Mouse (Mus musculus) embryonic stem cell, embryonic (primary cell): ENCODE measurements around the gene 0610010K14Rik.

Experiments
- CTCF ChIA-PET, 4 experiments: fragments of 300-600 bp in 2 of 4; fragments of 350-600 bp in 2 of 4; sonication (Branson Sonifier 250); formaldehyde crosslinking; loops; one replicate each; lab custom pipeline; 2022; ENCODE audit warnings: inconsistent platforms in 2 of 4; lab: Charles Lee
- POLR2A ChIA-PET, 4 experiments: fragments of 300-600 bp in 2 of 4; fragments of 350-600 bp in 2 of 4; sonication (Branson Sonifier 250); formaldehyde crosslinking; loops; one replicate each; lab custom pipeline; 2022; ENCODE audit warnings: antibody characterized with exemption in 4 of 4, inconsistent platforms in 1 of 4; lab: Charles Lee

Gene 0610010K14Rik

DNA sequence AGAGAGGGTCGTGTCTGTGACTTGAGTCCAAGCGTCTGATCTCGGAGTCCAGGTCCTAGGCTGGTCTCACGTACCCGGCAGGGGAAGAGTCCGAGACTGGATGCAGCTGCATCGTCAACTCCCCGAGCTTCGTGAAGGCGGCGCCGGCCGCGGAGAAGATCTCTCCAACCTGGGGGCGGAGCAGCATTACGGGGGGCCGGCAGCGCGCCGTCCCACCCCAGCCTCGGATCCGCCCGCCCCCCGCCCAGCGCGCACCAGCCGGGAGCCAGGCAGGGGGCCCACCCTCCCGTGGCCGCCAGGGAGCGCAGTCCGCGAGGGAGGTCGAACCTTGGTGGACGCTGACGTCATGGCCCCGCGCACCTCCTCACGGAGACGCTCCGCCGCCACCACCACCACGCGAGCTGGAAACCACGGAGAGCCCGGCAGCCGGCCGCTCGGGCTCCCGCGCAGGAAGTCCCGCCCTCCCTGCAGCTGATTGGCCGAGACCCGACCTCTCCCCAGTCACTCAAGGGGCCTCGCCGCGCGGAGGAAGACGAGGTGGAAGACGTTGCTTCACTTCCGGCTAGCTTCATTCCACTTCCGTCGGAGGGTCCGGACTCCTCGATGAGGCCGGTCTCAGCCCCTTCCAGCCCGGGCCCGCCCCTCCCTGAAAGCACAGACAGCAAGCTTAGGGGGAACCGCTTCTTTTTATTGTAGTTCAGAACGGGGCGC, at the start of gene 0610010K14Rik:
Gene 0610010K14Rik, minus strand, starts transcription at position 458 of the 711 bp plus-strand sequence.
- ChIA-PET CTCF (interaction anchor here (0.5 to 2.4 kb wide), 22 partner anchors 9 to 431 kb away, joined by 3 to 9 read pairs (median 4); partner anchors contain the start of genes Alox12 (in 1 of the 4), Cxcl16 (in 1 of the 4) and Zmynd15 (in 1 of the 4)), POLR2A (interaction anchor here (0.6 to 6.9 kb wide), 55 partner anchors 9 to 1265 kb away, joined by 3 to 90 read pairs (median 4); partner anchors contain the start of genes Arrb2 (in 3 of the 4), Alox12 (in 2 of the 4), Bcl6b (in 2 of the 4) and Rnf167 (in 2 of the 4))

DNA sequence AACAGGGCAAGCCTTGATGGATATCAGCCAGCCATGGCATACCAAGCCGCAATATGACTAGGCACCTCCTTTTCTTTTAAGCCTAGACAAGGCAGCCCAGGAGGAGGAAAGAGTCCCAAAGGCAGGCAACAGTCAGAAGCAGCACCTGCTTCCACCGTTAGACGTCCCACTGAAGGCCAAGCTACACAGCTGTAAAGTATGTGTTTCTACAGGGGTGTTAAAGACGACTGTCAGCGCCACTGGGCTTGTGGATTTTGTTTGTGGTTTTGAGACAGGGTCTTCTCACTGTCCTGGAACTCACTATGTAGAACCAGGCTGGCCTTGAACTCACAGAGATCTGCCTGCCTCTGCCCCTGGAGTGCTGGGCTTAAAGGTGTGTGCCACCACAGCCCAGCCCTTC, 48.0 kb upstream of the 0610010K14Rik start:
- CTCF ChIA-PET = interaction anchor here in 1 of 4 experiments (1.1 kb wide), 1 partner anchor 36 kb away, joined by 4 read pairs; no protein-coding TSS in a partner anchor
- POLR2A ChIA-PET = no interaction called here

DNA sequence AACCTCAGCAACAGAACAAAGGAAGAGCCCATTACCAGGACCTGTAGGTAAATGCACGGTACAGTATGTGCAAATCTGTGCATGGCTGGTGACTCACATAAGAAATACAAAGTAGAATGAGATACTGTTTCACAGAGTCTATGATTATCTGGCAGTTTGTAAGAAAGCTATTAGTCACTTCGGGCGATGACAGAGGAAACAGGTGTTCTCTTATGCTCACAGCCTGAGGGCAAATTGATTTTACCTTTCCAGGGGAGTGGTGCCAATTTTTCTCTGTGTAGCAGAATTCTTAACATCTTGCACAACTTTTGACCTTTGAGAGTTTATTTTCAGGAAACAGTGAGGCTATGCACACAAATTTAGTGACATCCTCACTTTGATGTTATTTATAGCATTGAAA, 47.0 kb upstream of the 0610010K14Rik start:
- ChIA-PET POLR2A (no interaction called here), CTCF (no interaction called here)

DNA sequence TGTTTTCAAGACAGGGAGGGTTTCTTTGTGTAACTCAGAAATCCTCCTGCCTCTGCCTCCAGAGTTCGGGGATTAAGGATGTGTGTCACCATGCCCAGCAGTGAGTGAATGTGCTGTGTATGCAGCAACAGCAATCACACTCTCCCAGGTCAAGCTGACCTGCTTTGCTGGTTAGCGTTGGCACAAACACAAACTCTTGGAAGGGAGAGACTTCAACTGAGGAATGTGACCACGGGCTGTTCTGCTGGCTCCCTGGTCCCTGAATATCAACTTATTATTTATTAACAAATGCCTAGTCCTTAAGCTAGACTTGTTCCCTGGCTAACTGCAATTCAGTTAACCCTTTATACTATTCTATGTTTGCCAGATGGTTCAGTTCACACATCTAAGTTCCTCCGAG, 46.0 kb upstream of the 0610010K14Rik start:
- CTCF ChIA-PET = no interaction called here

DNA sequence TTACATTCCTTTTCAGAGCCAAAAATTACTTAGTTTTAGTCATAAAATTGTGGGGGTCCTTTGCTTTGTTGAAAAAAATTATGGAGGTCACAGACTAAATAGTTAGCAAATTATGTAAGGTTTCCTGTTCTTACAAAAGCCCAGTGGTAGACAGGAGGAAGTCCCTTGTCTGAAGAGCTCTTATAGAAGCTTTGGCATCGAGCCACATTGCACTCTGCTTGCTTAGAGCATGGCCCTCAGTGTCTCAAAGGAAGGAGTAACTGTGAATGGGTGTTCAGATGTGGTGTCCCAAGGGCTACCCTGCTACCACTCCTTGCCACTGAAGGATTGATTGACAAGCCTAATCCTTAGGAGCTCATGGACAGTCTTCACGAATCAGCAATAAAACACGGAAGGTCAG, 42.7 kb upstream of the 0610010K14Rik start:
- POLR2A ChIA-PET = interaction anchor here in 1 of 4 experiments (0.7 kb wide), 1 partner anchor 49 kb away, joined by 3 read pairs; no protein-coding TSS in a partner anchor
- CTCF ChIA-PET = interaction anchor here in 1 of 4 experiments (0.7 kb wide), 1 partner anchor 366 kb away, joined by 3 read pairs; no protein-coding TSS in a partner anchor

More for the DNA sequence above, 46.0 kb upstream of the 0610010K14Rik start:
- POLR2A ChIA-PET = interaction anchor here in 1 of 4 experiments (0.5 kb wide), 1 partner anchor 14 kb away, joined by 3 read pairs; no protein-coding TSS in a partner anchor

DNA sequence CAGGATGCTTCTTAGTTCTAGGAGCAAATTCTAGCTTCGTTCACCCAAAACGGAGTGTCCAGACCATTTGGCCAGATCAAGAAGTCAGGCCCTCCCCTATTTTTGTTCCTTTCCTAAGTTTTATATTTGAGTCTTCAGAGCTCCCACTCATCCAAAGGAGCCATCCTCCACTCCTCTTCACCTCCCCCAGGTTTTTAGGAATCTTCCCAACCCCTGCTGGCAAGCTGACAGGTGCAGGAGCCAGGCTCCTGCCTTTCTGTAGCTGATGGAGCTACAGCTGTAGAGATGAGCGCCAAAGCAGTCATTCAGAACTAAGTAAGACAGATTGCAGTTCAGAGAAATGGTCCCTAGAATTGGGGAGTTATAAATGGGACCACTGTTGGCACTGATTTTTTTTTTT, 41.2 kb upstream of the 0610010K14Rik start:
- ChIA-PET CTCF (interaction anchor here in 2 of 4 experiments (1.0 to 1.4 kb wide), 4 partner anchors 16 to 77 kb away, joined by 3 read pairs; no protein-coding TSS in a partner anchor), POLR2A (interaction anchor here in 2 of 4 experiments (0.6 to 0.8 kb wide), 3 partner anchors 60 to 447 kb away, joined by 3 to 8 read pairs (median 3); no protein-coding TSS in a partner anchor)

DNA sequence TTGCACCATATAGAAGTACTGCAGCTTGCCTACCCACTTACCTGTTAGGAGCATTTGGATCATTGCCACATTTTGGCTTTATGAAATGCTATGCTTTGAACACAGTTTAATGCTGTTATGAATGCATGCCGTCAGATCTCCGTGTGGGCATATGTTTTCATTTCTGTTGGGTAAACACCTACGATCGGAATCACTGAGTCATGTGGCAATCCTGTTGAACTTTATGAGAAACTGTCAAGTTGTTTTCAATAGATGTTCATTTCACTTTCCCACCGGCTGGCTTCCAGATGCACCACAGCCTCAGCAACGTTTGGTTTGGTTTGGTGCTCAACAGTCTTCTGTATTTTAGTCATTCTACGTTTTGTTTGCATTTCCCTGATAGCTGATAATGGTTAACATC, 33.9 kb upstream of the 0610010K14Rik start:
- ChIA-PET POLR2A (no interaction called here), CTCF (no interaction called here)

DNA sequence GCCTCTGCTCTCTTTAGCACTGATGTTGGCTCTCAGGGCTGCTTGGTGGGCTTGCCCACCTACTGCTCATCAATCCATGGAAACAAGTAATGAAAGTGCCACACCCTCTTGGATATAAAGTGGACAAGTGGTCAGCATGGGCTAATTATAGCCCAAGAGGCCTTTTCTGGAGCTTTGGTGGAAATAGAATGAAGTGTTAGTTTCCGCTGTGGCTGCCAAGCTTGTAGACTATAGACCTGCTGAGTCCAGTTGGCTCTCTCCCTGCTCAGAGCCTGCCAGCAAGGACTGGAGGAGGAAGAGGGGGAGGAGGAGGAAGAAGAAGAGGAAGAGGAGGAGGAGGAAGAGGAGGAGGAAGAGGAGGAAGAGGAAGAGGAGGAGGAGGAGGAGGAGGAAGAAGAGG, 28.7 kb upstream of the 0610010K14Rik start:
- ChIA-PET POLR2A (no interaction called here), CTCF (no interaction called here)

DNA sequence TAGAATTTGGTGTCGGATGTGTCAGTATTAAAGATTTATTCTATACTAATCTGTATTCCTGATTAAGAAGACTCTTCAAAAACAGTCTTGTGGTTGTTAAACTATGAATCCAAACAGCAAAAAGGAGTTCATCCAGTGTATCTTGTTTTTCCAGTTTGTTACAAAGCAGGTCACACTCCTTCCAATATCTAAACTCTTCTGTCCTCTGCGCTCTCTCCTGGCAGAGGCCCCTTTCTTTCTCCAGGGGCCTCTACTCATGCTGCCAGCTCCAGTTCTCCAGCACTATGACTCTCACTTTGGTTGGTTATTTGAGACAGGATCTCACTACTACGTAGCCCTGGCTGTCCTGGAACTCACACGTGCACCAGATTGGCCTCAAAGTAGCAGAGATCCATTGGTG, 28.1 kb upstream of the 0610010K14Rik start:
- ChIA-PET POLR2A (interaction anchor here in 1 of 4 experiments (0.6 kb wide), 1 partner anchor 12 kb away, joined by 3 read pairs; no protein-coding TSS in a partner anchor), CTCF (no interaction called here)

DNA sequence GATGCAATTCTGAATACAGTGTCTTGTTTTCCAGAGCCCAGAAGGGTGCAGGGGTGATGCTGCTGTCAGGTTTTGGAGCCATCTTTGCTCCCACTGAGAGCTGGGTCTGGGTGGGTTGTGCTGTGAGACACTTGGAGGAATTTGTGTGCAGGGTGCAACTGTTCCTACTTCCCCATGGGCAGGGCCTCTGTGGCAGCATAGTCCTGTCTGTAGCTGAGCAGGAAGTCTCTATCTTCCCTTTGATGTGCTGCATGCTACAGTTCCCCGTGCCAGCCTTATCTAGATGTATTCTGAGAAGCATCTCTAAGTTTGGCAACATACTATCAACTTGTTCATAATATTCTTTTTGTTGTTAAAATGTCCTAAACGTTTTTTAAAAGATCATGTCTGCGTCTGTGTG, 27.5 kb upstream of the 0610010K14Rik start:
- POLR2A ChIA-PET = interaction anchor here in 1 of 4 experiments (0.6 kb wide), 1 partner anchor 12 kb away, joined by 3 read pairs; no protein-coding TSS in a partner anchor
- CTCF ChIA-PET = interaction anchor here in 1 of 4 experiments (0.6 kb wide), 1 partner anchor 167 kb away, joined by 3 read pairs; no protein-coding TSS in a partner anchor

DNA sequence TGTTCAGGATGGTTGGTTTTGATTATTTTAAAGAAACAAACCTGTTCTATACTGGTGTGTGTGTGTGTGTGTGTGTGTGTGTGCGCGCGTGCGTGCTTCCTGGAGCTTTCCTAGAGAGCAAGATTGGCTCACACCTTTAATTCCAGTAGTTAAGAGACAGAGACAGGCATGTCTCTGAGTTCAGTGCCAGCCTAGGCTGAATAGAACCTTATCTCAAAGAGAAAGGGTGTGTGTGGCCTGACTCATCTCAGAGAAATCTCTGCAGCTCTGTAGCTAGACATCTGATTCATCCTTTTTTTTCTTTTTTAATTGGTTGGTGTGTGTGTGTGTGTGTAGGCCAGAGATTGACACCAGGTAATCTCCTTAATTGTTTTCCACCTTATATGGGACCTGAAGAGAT, 21.3 kb upstream of the 0610010K14Rik start:
- POLR2A ChIA-PET = interaction anchor here in 1 of 4 experiments (0.6 kb wide), 1 partner anchor 173 kb away, joined by 3 read pairs; no protein-coding TSS in a partner anchor
- CTCF ChIA-PET = no interaction called here

DNA sequence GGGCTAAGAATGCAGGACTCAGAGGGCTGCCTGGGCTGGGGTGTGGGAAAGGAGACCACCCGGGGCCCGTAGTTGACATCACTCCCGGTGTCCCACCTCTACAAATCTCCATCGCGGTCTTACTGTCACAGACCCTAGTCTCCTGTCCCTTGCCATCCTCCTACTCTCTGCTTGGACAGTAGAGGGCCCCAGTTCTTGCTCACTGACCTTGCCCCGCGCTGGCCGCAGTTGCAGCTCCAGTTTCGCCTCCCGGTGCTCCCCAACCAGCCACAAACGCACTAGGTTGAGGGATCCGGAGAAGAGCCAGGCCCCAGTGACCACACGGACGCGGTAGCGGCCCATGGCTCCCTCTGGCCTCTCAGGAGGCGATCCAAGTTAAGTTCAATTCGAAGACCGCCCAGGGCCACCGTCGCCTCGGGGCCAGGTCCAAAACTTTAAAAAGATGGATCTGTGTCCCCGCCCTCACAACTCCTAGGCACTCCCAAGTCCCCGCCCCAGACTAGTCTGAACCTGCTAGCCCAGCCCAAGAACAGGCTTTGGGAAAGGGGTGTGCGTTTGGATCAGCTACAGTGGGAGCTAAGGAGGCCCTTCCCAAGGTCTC, 17.3 kb upstream of the 0610010K14Rik start, which contains the start of gene Alox12:
Gene Alox12, minus strand, starts transcription at position 423 of the 601 bp plus-strand sequence.
- CTCF ChIA-PET = interaction anchor here (0.6 to 1.6 kb wide), 8 partner anchors 8 to 1549 kb away, joined by 3 to 17 read pairs (median 4); partner anchors contain the start of genes 0610010K14Rik (in 1 of the 4) and Alox12e (in 1 of the 4)
- POLR2A ChIA-PET = interaction anchor here in 3 of 4 experiments (0.8 to 2.5 kb wide), 12 partner anchors 8 to 94 kb away, joined by 3 to 14 read pairs (median 3); partner anchors contain the start of genes Gm21988 (in 3 of the 3), Rnasek (in 3 of the 3) and 0610010K14Rik (in 2 of the 3)

DNA sequence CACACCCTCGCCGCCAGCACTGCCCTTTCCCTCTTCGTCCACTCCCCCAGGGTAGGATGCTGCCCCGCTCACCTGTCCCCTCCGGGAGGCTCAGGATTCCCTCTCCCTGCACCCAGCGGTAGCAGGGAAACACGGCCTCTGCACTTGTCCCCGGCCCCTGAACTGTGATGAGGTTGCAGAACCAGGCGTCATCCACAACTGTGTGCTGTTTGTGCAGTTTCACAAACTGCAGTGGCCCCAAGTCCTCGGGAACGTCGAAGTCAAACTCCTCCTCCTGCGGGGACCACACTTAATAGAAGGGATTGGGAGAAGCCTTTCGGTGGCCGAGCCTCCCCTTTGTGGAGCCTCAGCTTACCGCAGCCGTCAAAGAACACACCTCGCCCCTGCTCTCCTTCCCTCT, 16.6 kb upstream of the 0610010K14Rik start:
- POLR2A ChIA-PET = interaction anchor here in 2 of 4 experiments (0.8 to 2.5 kb wide), 9 partner anchors 10 to 69 kb away, joined by 3 to 14 read pairs (median 7); partner anchors contain the start of genes 0610010K14Rik (in 2 of the 2), Gm21988 (in 2 of the 2) and Rnasek (in 2 of the 2)
- CTCF ChIA-PET = interaction anchor here in 3 of 4 experiments (1.2 to 1.9 kb wide), 6 partner anchors 17 to 80 kb away, joined by 3 to 17 read pairs (median 4); partner anchors contain the start of genes 0610010K14Rik (in 1 of the 3) and Alox12e (in 1 of the 3)

DNA sequence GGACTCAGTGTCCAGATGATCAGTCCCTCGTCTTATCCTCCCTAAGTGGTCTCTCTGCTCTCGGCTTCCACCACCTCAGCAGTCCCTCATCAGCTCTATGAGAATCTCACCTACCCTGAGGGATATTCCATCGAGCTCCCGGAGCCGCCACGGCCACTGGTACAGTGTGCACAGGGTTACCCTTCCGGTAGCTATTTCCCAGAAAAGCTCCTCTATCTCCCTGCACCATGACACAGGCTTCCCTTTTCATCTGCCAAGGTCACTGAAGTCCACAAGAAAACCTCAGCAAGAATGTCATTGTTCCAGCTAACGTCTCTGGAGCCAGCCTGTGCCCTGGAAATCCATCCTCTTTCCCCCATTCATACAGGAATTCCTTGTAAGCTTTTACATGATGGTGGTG, 14.1 kb upstream of the 0610010K14Rik start:
- ChIA-PET POLR2A (interaction anchor here in 2 of 4 experiments (1.0 to 2.9 kb wide), 4 partner anchors 12 to 22 kb away, joined by 3 to 16 read pairs (median 12); partner anchors contain the start of genes Gm21988 (in 2 of the 2) and Rnasek (in 2 of the 2)), CTCF (interaction anchor here (0.6 to 1.2 kb wide), 6 partner anchors 10 to 781 kb away, joined by 3 to 4 read pairs (median 3); partner anchors contain the start of gene 0610010K14Rik (in 1 of the 4))

DNA sequence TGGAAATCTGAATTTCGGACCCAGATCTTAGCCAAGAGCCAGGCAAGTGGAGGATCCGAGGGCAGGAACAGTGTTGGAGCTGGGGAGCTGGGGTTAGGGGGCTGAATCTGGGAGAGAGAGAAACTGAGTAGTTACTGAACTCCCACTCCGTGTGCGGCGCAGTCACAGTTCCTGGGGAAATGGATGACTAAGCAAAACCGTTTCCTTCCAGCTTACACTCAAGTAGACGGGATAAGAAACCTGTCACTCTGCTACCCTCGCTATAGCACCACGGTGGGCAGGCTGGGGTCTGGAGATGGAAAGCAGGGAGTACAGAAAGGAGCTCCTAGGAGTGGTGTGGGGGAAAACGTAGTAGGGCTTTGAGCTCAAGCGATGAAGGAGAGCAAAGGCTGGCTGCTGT, 12.4 kb upstream of the 0610010K14Rik start:
- POLR2A ChIA-PET = interaction anchor here in 3 of 4 experiments (1.2 to 2.9 kb wide), 7 partner anchors 10 to 202 kb away, joined by 3 to 16 read pairs (median 4); partner anchors contain the start of genes Gm21988 (in 3 of the 3), Rnasek (in 3 of the 3), 0610010K14Rik (in 2 of the 3) and Med11 (in 1 of the 3)

DNA sequence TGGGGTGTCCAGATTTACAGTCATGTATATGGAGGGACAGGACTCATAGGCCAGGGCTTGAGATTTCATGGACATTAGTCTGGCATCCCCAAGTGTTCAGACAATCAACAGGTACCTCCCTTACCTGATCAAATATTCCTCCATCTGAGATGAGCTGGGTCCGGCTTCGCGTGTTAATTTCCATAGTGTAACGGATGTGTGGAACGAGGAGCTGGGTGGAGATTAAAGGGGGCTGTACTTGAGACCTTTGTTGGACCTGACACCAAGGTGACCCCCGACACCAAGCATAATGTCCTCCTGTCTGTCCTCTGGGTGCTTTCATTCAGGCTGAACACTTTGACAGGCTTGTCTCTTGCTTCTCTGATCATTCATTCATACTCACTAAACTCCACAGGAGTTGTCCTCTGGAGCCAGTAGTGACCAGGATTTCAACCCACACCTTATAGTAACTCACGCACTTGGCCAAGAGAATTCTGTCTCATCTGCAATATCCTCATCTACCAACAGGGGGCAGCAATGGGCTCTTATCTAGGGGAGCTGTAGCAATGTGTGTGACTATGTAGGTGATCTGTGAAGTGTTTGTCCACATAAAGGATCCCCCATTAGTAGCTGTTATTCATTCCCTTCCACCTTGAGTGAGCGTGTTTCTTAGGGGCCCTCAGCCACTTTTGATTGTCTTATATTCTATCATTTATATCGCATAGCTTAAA, 9.6 kb upstream of the 0610010K14Rik start:
- ChIA-PET CTCF (interaction anchor here (0.5 to 1.7 kb wide), 30 partner anchors 8 to 1947 kb away, joined by 3 to 18 read pairs (median 4); partner anchors contain the start of genes 0610010K14Rik (in 3 of the 4), Bcl6b (in 1 of the 4), Gm21988 (in 1 of the 4) and Rnasek (in 1 of the 4)), POLR2A (interaction anchor here in 3 of 4 experiments (0.6 to 2.3 kb wide), 14 partner anchors 8 to 825 kb away, joined by 3 to 12 read pairs (median 3); partner anchors contain the start of genes 0610010K14Rik (in 3 of the 3), Alox12 (in 1 of the 3), Gm21988 (in 1 of the 3) and Rnasek (in 1 of the 3))

More for the DNA sequence above, 12.4 kb upstream of the 0610010K14Rik start:
- CTCF ChIA-PET = interaction anchor here in 3 of 4 experiments (1.0 to 2.1 kb wide), 5 partner anchors 20 to 72 kb away, joined by 3 to 6 read pairs (median 3); partner anchors contain the start of gene Bcl6b (in 2 of the 3)
